9 mouse cellular contexts compared by ENCODE assay signal in genomic region chr5:146904404-146904803, GRCm38 (mm10). TPM values are rescaled to one million over a fixed set of nuclear protein-coding genes. Genes with fewer than 3 reads are reported as not detected.
A peak's percentile ranks its signal among the peaks of the same experiment; 100 is the strongest.
DNase-seq lines count a peak whose midpoint lies in the region; ATAC-seq and TF ChIP-seq lines count a peak whose summit lies in the region.
"Had no signal": no experiment of that assay in that cellular context is flagged by ENCODE, and none has a peak within 500 bp of the region (broad histone marks: within the 10 kb centered on the region; RNA-seq: fewer than 3 reads in every experiment).

No protein-coding gene starts in this region.

- no peak overlapping the region for H3K4me2 ChIP-seq in forebrain, embryonic 15.5 days (replicated peaks)
- no peak overlapping the region for H3K4me2 ChIP-seq in lung, embryonic 14.5 days
- H3K4me2 ChIP-seq: heart, embryonic 15.5 days had no signal

- H3K4me3 ChIP-seq in ES-E14 (ENCODE audit: insufficient read depth in 1 of 2, low read depth in 1 of 2, low read length in 2 of 2, poor library complexity in 1 of 2, severe bottlenecking in 1 of 2), result no peak overlapping the region
- no peak overlapping the region for H3K4me3 ChIP-seq in forebrain, embryonic 15.5 days
- H3K4me3 ChIP-seq in hindbrain, embryonic 10.5 days, result no peak overlapping the region
- no peak overlapping the region for H3K4me3 ChIP-seq in lung, embryonic 14.5 days (ENCODE audit: low read depth, low read length)
- no peak overlapping the region for H3K4me3 ChIP-seq in thymus, adult 2 months (ENCODE audit: control insufficient read depth, insufficient read depth, low read length)
- H3K4me3 ChIP-seq: heart, embryonic 15.5 days had no signal

- H3K4me1 ChIP-seq in ES-E14 (ENCODE audit: control insufficient read depth in 2 of 2, insufficient read depth in 2 of 2, low read length in 2 of 2, poor library complexity in 1 of 2), result peaks cover 0 to 9% of the 10 kb centered on the region in 2 experiments; a peak in 2 of 4 replicates
- no peaks in the 10 kb centered on the region for H3K4me1 ChIP-seq in forebrain, embryonic 15.5 days
- peaks cover 11% of the 10 kb centered on the region; the same call in 1 of the 2 replicates for H3K4me1 ChIP-seq in hindbrain, embryonic 10.5 days (replicated peaks)
- no peaks in the 10 kb centered on the region for H3K4me1 ChIP-seq in lung, embryonic 14.5 days (ENCODE audit: insufficient read depth)
- H3K4me1 ChIP-seq in thymus, adult 2 months (replicated peaks; ENCODE audit: control insufficient read depth, insufficient read depth, low read length), result no peaks in the 10 kb centered on the region

- peak; percentile 66 for DNase-seq in ES-E14 (ENCODE audit: low read depth, low spot score)
- DNase-seq in cerebellum, adult 11-12 months, result peak; percentile 38
- DNase-seq in hindbrain, embryonic 10.5 days (ENCODE audit: low spot score), result peak; percentile 75
- DNase-seq in layer of hippocampus, adult 8-10 months (ENCODE audit: low spot score in 2 of 2), result peak; percentile 38 to 81
- peak; percentile 94 for DNase-seq in lung, embryonic 14.5 days
- DNase-seq in ovary, adult 18-20 months (ENCODE audit: low spot score), result peak; percentile 16
- DNase-seq in thymus, adult 2 months, result peak; percentile 73

- H3K36me3 ChIP-seq in ES-E14 (ENCODE audit: control insufficient read depth, insufficient read depth, low read length, poor library complexity, severe bottlenecking), result no peaks in the 10 kb centered on the region
- H3K36me3 ChIP-seq in forebrain, embryonic 15.5 days, result no peaks in the 10 kb centered on the region
- no peaks in the 10 kb centered on the region for H3K36me3 ChIP-seq in hindbrain, embryonic 10.5 days
- H3K36me3 ChIP-seq in lung, embryonic 14.5 days (ENCODE audit: insufficient read depth), result no peaks in the 10 kb centered on the region
- no peaks in the 10 kb centered on the region for H3K36me3 ChIP-seq in thymus, adult 2 months (ENCODE audit: control insufficient read depth, insufficient read depth, low read length)
- H3K36me3 ChIP-seq: heart, embryonic 15.5 days had no signal

- TF ChIP-seq POLR2A in thymus, adult 2 months (IDR thresholded peaks at IDR 0.05; ENCODE audit: control insufficient read depth, extremely low read depth, insufficient read depth, low read length, poor library complexity), result no peak

- peak; percentile 60; the same call in 1 of the 2 replicates for ATAC-seq in forebrain, embryonic 15.5 days (replicated peaks)
- ATAC-seq in lung, embryonic 14.5 days (ENCODE audit: insufficient read depth), result peak; percentile 62

- TF ChIP-seq CTCF in lung, embryonic 14.5 days (IDR thresholded peaks at IDR 0.05; ENCODE audit: low read depth), result peak; percentile 85
- TF ChIP-seq CTCF in thymus, adult 2 months (IDR thresholded peaks at IDR 0.05; ENCODE audit: borderline replicate concordance, control insufficient read depth, extremely low read depth, insufficient read depth, low read length, poor library complexity), result no peak

- no peak overlapping the region for H3K27ac ChIP-seq in ES-E14 (ENCODE audit: insufficient read depth, low read depth, low read length, poor library complexity, severe bottlenecking)
- no peak overlapping the region for H3K27ac ChIP-seq in forebrain, embryonic 15.5 days (replicated peaks)
- H3K27ac ChIP-seq in hindbrain, embryonic 10.5 days, result no peak overlapping the region
- no peak overlapping the region for H3K27ac ChIP-seq in lung, embryonic 14.5 days (ENCODE audit: low read depth)
- no peak overlapping the region for H3K27ac ChIP-seq in thymus, adult 2 months (ENCODE audit: control insufficient read depth, insufficient read depth, low read length)
- H3K27ac ChIP-seq: heart, embryonic 15.5 days had no signal

- peaks cover 8% of the 10 kb centered on the region for H3K27me3 ChIP-seq in forebrain, embryonic 15.5 days
- peaks cover 7% of the 10 kb centered on the region; the same call in 1 of the 2 replicates for H3K27me3 ChIP-seq in hindbrain, embryonic 10.5 days (ENCODE audit: insufficient read depth, poor library complexity, severe bottlenecking)
- no peaks in the 10 kb centered on the region for H3K27me3 ChIP-seq in lung, embryonic 14.5 days (ENCODE audit: insufficient read depth, low read length)
- H3K27me3 ChIP-seq in thymus, adult 2 months (ENCODE audit: control insufficient read depth, insufficient read depth, low read length), result no peaks in the 10 kb centered on the region
- H3K27me3 ChIP-seq: heart, embryonic 15.5 days had no signal

- in situ Hi-C loops in ES-E14 (cut with MboI; ENCODE audit: low sequenced_read_pairs in 2 of 2, unreplicated experiment in 2 of 2), result loop anchor here in 1 of 2 experiments (5.0 kb wide), 1 partner anchor 197 kb away; no protein-coding TSS in a partner anchor

- H3K9me3 ChIP-seq in ES-E14 (ENCODE audit: control insufficient read depth, insufficient read depth, low read depth, low read length), result no peaks in the 10 kb centered on the region
- no peaks in the 10 kb centered on the region for H3K9me3 ChIP-seq in forebrain, embryonic 15.5 days
- H3K9me3 ChIP-seq in hindbrain, embryonic 10.5 days, result no peaks in the 10 kb centered on the region
- H3K9me3 ChIP-seq in lung, embryonic 14.5 days (ENCODE audit: low read depth, low read length), result no peaks in the 10 kb centered on the region
- H3K9me3 ChIP-seq: heart, embryonic 15.5 days had no signal

- 36% methylated on average over 8 of the region's 8 CpGs for WGBS in forebrain, embryonic 15.5 days
- WGBS in hindbrain, embryonic 10.5 days, result 36% methylated on average over 8 of the region's 8 CpGs
- WGBS in lung, embryonic 14.5 days, result 27% methylated on average over 8 of the region's 8 CpGs
- WGBS in thymus, adult 2 months, result 24% methylated on average over 8 of the region's 8 CpGs

- H3K9ac ChIP-seq in ES-E14 (ENCODE audit: insufficient read depth, low read depth, low read length, poor library complexity, severe bottlenecking), result no peak overlapping the region
- H3K9ac ChIP-seq in forebrain, embryonic 15.5 days (replicated peaks), result no peak overlapping the region
- H3K9ac ChIP-seq in lung, embryonic 14.5 days, result no peak overlapping the region
- H3K9ac ChIP-seq: heart, embryonic 15.5 days had no signal

TF ChIP-seq in ES-E14, 5 proteins besides CTCF, POLR2A, EP300 and RAD21:
- TF ChIP-seq MAFK (IDR thresholded peaks at IDR 0.05; ENCODE audit: insufficient read depth, low read depth, low read length) (no peak), ZC3H11A (IDR thresholded peaks at IDR 0.05; ENCODE audit: borderline replicate concordance, low read depth, low read length) (peak; percentile 95), CHD2 (IDR thresholded peaks at IDR 0.05; ENCODE audit: low read depth, low read length) (no peak)

RNA-seq across cellular contexts. Expression of gene Gtf3a, which starts 44.1 kb away (rescaled TPM):
- 72.3 and 80.4 TPM in 2 replicates for total RNA-seq in ES-E14 (2012; rRNA removed)
- polyA plus RNA-seq in forebrain, embryonic 15.5 days (2015; fragmentation: Nextera tagmentation; extraction: Ambion mirVana), result 123 and 124 TPM in 2 replicates
- 115 and 118 TPM in 2 replicates for polyA plus RNA-seq in hindbrain, embryonic 10.5 days (2016; fragmentation: Nextera tagmentation; extraction: Ambion mirVana)
- total RNA-seq in layer of hippocampus, adult 8-10 months (2022), result 10 to 100 TPM; 20.9 to 24.1 (median 22.4) TPM
- polyA plus RNA-seq in lung, embryonic 14.5 days (2014; fragmentation: Nextera tagmentation; extraction: Ambion mirVana), result 124 and 130 TPM in 2 replicates
- 85.9 and 108 TPM in 2 replicates for polyA plus RNA-seq in thymus, adult 2 months (2012; rRNA removed)

RNA-seq across cellular contexts. Expression of gene Mtif3, which starts 59.2 kb away (rescaled TPM):
- total RNA-seq in ES-E14 (2012; rRNA removed), result 16.1 and 17.9 TPM in 2 replicates
- 28.7 and 32.7 TPM in 2 replicates for polyA plus RNA-seq in forebrain, embryonic 15.5 days (2015; fragmentation: Nextera tagmentation; extraction: Ambion mirVana)
- 19.0 and 23.9 TPM in 2 replicates for polyA plus RNA-seq in hindbrain, embryonic 10.5 days (2016; fragmentation: Nextera tagmentation; extraction: Ambion mirVana)
- total RNA-seq in layer of hippocampus, adult 8-10 months (2022), result 10 to 100 TPM; 17.7 to 20.4 (median 20.0) TPM
- 19.8 and 21.8 TPM in 2 replicates for polyA plus RNA-seq in lung, embryonic 14.5 days (2014; fragmentation: Nextera tagmentation; extraction: Ambion mirVana)
- 10.7 and 13.0 TPM in 2 replicates for polyA plus RNA-seq in thymus, adult 2 months (2012; rRNA removed)

RNA-seq across cellular contexts. Expression of gene Rasl11a, which starts 59.5 kb away (rescaled TPM):
- total RNA-seq in ES-E14 (2012; rRNA removed), result 4.1 and 7.3 TPM in 2 replicates
- polyA plus RNA-seq in forebrain, embryonic 15.5 days (2015; fragmentation: Nextera tagmentation; extraction: Ambion mirVana), result 11.9 and 13.4 TPM in 2 replicates
- polyA plus RNA-seq in hindbrain, embryonic 10.5 days (2016; fragmentation: Nextera tagmentation; extraction: Ambion mirVana), result 21.9 and 33.7 TPM in 2 replicates
- total RNA-seq in layer of hippocampus, adult 8-10 months (2022), result 10 to 100 TPM; 10.8 to 15.0 (median 11.9) TPM
- 18.6 and 20.4 TPM in 2 replicates for polyA plus RNA-seq in lung, embryonic 14.5 days (2014; fragmentation: Nextera tagmentation; extraction: Ambion mirVana)
- 2.5 and 3.2 TPM in 2 replicates for polyA plus RNA-seq in thymus, adult 2 months (2012; rRNA removed)

Comparison
In these comparisons a context has a peak if more than half of its experiments do, and no peak if none do; other contexts are left out.
1. DNase-seq: peak in every context shown above with its lines; median percentile 94 in lung, embryonic 14.5 days; 75 in hindbrain, embryonic 10.5 days; 73 in thymus, adult 2 months; 66 in ES-E14; 60 in layer of hippocampus, adult 8-10 months; 38 in cerebellum, adult 11-12 months; 16 in ovary, adult 18-20 months.